Mouse (Mus musculus): ENCODE measurements around the gene Procr. TPM values are rescaled to one million over a fixed set of nuclear protein-coding genes. Genes with fewer than 3 reads are reported as not detected.

Gene Procr
- total and polyA plus RNA-seq, 2 experiments from 2014 or later = 1.1 to 2.6 TPM

DNA sequence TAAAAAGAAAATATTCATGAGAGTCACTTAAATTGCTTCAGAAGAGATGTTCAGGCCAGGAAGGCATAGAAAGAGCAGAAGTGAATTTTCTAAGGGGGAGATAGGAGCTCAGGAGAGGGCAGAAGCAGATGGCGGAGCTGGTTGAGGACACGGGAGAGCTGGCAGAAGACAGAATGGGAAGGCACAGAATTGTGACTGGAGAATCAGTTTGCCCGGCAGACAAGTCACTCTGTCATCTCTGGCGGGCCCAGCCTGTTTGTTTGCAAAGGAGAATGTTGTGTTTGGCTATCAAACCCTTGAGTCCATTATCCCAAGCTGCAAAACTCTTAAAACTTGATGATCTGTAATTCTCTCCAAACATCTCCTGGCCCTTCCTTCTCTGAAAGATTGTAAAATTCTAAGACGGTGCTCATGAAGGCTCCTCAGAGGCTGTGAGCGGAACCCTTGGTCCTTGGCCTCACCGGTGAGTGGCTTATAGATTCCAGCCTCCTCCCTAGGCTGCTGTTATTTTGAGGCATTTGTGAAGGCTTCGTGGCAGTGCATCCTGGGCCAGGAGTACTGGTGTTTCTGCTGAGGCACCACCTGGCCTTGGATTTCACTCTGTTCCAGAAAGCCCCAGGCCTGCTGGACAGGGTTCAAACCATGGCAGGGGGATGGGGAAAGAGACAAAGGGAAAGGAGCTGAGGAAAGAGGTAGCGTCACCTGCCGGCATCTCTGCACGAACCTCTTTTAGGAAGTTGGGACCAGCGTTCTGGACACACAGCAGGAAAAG lies 43.9 kb downstream of the Procr start:
- H3K4me3 ChIP-seq (ENCODE audit: low read length) = no peak overlapping the region
- peak; percentile 70 for DNase-seq (ENCODE audit: low spot score)
- H3K9me3 ChIP-seq (ENCODE audit: low read length) = no peaks in the 10 kb centered on the region
- H3K9ac ChIP-seq (replicated peaks; ENCODE audit: low read length) = no peak overlapping the region
- H3K27ac ChIP-seq = peak overlapping the region; percentile 71; the same call in 1 of the 2 replicates
- no peaks in the 10 kb centered on the region for H3K4me1 ChIP-seq (ENCODE audit: insufficient read depth, low read length)
- H3K36me3 ChIP-seq (ENCODE audit: insufficient read depth, low read length) = peaks cover 3% of the 10 kb centered on the region; the same call in 1 of the 2 replicates
- no peaks in the 10 kb centered on the region for H3K27me3 ChIP-seq (ENCODE audit: insufficient read depth, low read length)
- H3K4me2 ChIP-seq (ENCODE audit: low read depth, low read length) = no peak overlapping the region
- peak; percentile 63 for ATAC-seq
- TF ChIP-seq CTCF (IDR thresholded peaks at IDR 0.05; ENCODE audit: low read depth) = peak; percentile 21; the same call in 1 of the 2 replicates
- WGBS = 68% methylated on average over 12 of the region's 12 CpGs

DNA sequence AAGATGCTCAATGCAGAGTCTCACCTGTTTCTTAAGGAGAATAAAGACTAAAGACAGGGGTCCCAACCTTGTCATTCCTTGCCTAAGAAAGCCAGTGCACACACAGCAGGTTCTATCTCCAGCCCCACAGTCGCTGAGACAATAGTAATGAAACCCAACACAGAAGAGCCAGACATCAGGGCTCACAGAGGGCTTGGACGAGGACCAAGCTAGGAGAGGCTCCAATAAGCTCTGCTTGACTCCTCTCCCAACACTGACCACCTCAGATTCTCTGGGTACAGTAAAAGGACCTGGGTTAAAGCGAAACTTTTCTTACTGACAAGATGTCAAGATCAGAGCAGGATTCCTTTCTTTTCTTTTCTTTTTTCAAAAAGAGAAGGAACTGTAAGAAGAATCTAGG lies 47.7 kb downstream of the Procr start:
- no peak for ATAC-seq
- H3K4me2 ChIP-seq (ENCODE audit: low read depth, low read length) = no peak overlapping the region
- H3K27me3 ChIP-seq (ENCODE audit: insufficient read depth, low read length) = no peaks in the 10 kb centered on the region
- WGBS = 51% methylated on average over 3 of the region's 3 CpGs
- H3K9me3 ChIP-seq (ENCODE audit: low read length) = no peaks in the 10 kb centered on the region
- no peak overlapping the region for H3K9ac ChIP-seq (replicated peaks; ENCODE audit: low read length)
- no peaks in the 10 kb centered on the region for H3K4me1 ChIP-seq (ENCODE audit: insufficient read depth, low read length)
- no peak overlapping the region for H3K27ac ChIP-seq
- H3K36me3 ChIP-seq (ENCODE audit: insufficient read depth, low read length) = peaks cover 13% of the 10 kb centered on the region; the same call in 1 of the 2 replicates
- no peak overlapping the region for H3K4me3 ChIP-seq (ENCODE audit: low read length)
- DNase-seq (ENCODE audit: low spot score) = no peak
- no peak for TF ChIP-seq CTCF (IDR thresholded peaks at IDR 0.05; ENCODE audit: low read depth)

DNA sequence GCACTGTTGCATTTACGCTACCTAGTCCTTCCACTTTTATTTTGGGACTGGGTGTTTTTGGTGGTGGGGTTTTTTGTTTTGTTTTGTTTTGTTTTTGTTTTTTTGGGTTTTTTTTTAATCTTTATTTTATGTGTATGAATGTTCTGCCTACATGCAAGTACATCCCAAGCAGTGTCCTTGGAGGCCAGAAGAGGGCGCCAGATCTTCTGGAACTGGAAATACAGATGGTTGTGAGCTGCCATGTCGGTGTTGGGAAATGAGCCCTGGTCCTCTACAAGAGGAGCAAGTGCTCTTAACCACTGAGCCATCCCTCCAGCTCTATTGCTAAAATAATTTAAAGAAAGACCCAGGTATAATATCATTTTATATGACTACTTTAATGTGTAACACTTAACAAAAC lies 51.8 kb downstream of the Procr start:
- Histone ChIP-seq H3K4me2 (ENCODE audit: low read depth, low read length) (no peak overlapping the region), H3K9ac (replicated peaks; ENCODE audit: low read length) (no peak overlapping the region), H3K4me1 (ENCODE audit: insufficient read depth, low read length) (no peaks in the 10 kb centered on the region), H3K9me3 (ENCODE audit: low read length) (no peaks in the 10 kb centered on the region), H3K36me3 (ENCODE audit: insufficient read depth, low read length) (peaks cover 13% of the 10 kb centered on the region; the same call in 1 of the 2 replicates), H3K4me3 (ENCODE audit: low read length) (no peak overlapping the region), H3K27ac (no peak overlapping the region), H3K27me3 (ENCODE audit: insufficient read depth, low read length) (no peaks in the 10 kb centered on the region)
- ATAC-seq (no peak), DNase-seq (ENCODE audit: low spot score) (no peak)
- 49% methylated on average over 3 of the region's 3 CpGs for WGBS
- peak; percentile 49 for TF ChIP-seq CTCF (IDR thresholded peaks at IDR 0.05; ENCODE audit: low read depth)

DNA sequence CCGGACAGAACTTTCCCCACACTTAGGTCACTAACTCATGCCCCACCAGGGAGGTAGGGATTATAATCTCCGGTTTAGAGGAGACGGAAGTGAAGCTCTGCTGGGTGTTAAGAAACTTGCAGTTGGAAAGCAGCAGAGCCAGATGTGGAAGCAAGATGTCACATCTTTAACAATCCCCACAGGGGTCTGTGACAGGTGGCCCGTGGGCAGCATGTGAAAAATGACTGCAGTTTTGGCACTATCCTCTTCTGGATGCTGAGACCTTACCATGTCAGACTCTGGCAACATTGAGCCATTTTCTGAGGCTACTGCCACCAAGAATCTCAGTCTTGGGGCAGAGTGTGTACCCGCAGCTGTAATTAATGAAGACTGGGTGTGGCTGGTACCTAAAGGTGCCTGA lies 53.1 kb downstream of the Procr start:
- H3K27me3 ChIP-seq (ENCODE audit: insufficient read depth, low read length) = no peaks in the 10 kb centered on the region
- no peaks in the 10 kb centered on the region for H3K9me3 ChIP-seq (ENCODE audit: low read length)
- no peak overlapping the region for H3K27ac ChIP-seq
- no peak for TF ChIP-seq CTCF (IDR thresholded peaks at IDR 0.05; ENCODE audit: low read depth)
- no peak for ATAC-seq
- DNase-seq (ENCODE audit: low spot score) = no peak
- H3K4me3 ChIP-seq (ENCODE audit: low read length) = no peak overlapping the region
- no peak overlapping the region for H3K9ac ChIP-seq (replicated peaks; ENCODE audit: low read length)
- H3K4me1 ChIP-seq (ENCODE audit: insufficient read depth, low read length) = no peaks in the 10 kb centered on the region
- peaks cover 13% of the 10 kb centered on the region; the same call in 1 of the 2 replicates for H3K36me3 ChIP-seq (ENCODE audit: insufficient read depth, low read length)
- 60% methylated on average over 5 of the region's 5 CpGs for WGBS
- H3K4me2 ChIP-seq (ENCODE audit: low read depth, low read length) = no peak overlapping the region

Other genes with a start within 250 kb of the Procr start
- 40.0 and 42.7 TPM in 2 replicates for gene Acss2, start 233.2 kb upstream of the Procr start, total RNA-seq (2014; rRNA removed)
- 23.7 and 27.5 TPM in 2 replicates for gene Acss2, start 233.2 kb upstream of the Procr start, polyA plus RNA-seq (2015; fragmentation: Nextera tagmentation; extraction: Ambion mirVana)
- 201 and 255 TPM in 2 replicates for gene Ggt7, start 232.9 kb upstream of the Procr start, total RNA-seq (2014; rRNA removed)
- 97.5 and 104 TPM in 2 replicates for gene Ggt7, start 232.9 kb upstream of the Procr start, polyA plus RNA-seq (2015; fragmentation: Nextera tagmentation; extraction: Ambion mirVana)
- gene Gss, start 158.3 kb upstream of the Procr start, total RNA-seq (2014; rRNA removed) = 5.6 and 14.7 TPM in 2 replicates
- gene Gss, start 158.3 kb upstream of the Procr start, polyA plus RNA-seq (2015; fragmentation: Nextera tagmentation; extraction: Ambion mirVana) = 15.3 and 15.4 TPM in 2 replicates
- gene Myh7b, start 139.9 kb upstream of the Procr start, total RNA-seq (2014; rRNA removed) = 0.18 and 3.1 TPM in 2 replicates
- gene Myh7b, start 139.9 kb upstream of the Procr start, polyA plus RNA-seq (2015; fragmentation: Nextera tagmentation; extraction: Ambion mirVana) = 3.4 and 3.9 TPM in 2 replicates
- gene Trpc4ap, start 58.7 kb upstream of the Procr start, total RNA-seq (2014; rRNA removed) = 169 and 172 TPM in 2 replicates
- gene Trpc4ap, start 58.7 kb upstream of the Procr start, polyA plus RNA-seq (2015; fragmentation: Nextera tagmentation; extraction: Ambion mirVana) = 127 and 129 TPM in 2 replicates
- 32.0 and 40.7 TPM in 2 replicates for gene Edem2, start 21.6 kb upstream of the Procr start, total RNA-seq (2014; rRNA removed)
- gene Edem2, start 21.6 kb upstream of the Procr start, polyA plus RNA-seq (2015; fragmentation: Nextera tagmentation; extraction: Ambion mirVana) = 27.9 and 35.2 TPM in 2 replicates
- not detected in 2 replicates for gene Gm17581, start 15.3 kb upstream of the Procr start, total RNA-seq (2014; rRNA removed)
- gene Gm17581, start 15.3 kb upstream of the Procr start, polyA plus RNA-seq (2015; fragmentation: Nextera tagmentation; extraction: Ambion mirVana) = not detected in 2 replicates
- 161 and 179 TPM in 2 replicates for gene Mmp24, start 24.2 kb downstream of the Procr start, total RNA-seq (2014; rRNA removed)
- 12.2 and 12.4 TPM in 2 replicates for gene Mmp24, start 24.2 kb downstream of the Procr start, polyA plus RNA-seq (2015; fragmentation: Nextera tagmentation; extraction: Ambion mirVana)
- gene BC029722, start 68.3 kb downstream of the Procr start, total RNA-seq (2014; rRNA removed) = 31.9 and 35.4 TPM in 2 replicates
- gene BC029722, start 68.3 kb downstream of the Procr start, polyA plus RNA-seq (2015; fragmentation: Nextera tagmentation; extraction: Ambion mirVana) = 52.2 and 53.4 TPM in 2 replicates
- 105 and 110 TPM in 2 replicates for gene Eif6, start 75.8 kb downstream of the Procr start, total RNA-seq (2014; rRNA removed)
- 138 and 144 TPM in 2 replicates for gene Eif6, start 75.8 kb downstream of the Procr start, polyA plus RNA-seq (2015; fragmentation: Nextera tagmentation; extraction: Ambion mirVana)
- gene Fam83c, start 83.7 kb downstream of the Procr start, total RNA-seq (2014; rRNA removed) = not detected in 2 replicates
- gene Fam83c, start 83.7 kb downstream of the Procr start, polyA plus RNA-seq (2015; fragmentation: Nextera tagmentation; extraction: Ambion mirVana) = 0.10 and 0.15 TPM in 2 replicates
- 38.0 and 39.4 TPM in 2 replicates for gene Uqcc1, start 179.2 kb downstream of the Procr start, total RNA-seq (2014; rRNA removed)
- gene Uqcc1, start 179.2 kb downstream of the Procr start, polyA plus RNA-seq (2015; fragmentation: Nextera tagmentation; extraction: Ambion mirVana) = 55.6 and 61.4 TPM in 2 replicates
- not detected in 2 replicates for gene Gm15557, start 189.6 kb downstream of the Procr start, total RNA-seq (2014; rRNA removed)
- gene Gm15557, start 189.6 kb downstream of the Procr start, polyA plus RNA-seq (2015; fragmentation: Nextera tagmentation; extraction: Ambion mirVana) = not detected in 2 replicates
- 1.3 and 3.4 TPM in 2 replicates for gene Gdf5, start 194.2 kb downstream of the Procr start, total RNA-seq (2014; rRNA removed)
- gene Gdf5, start 194.2 kb downstream of the Procr start, polyA plus RNA-seq (2015; fragmentation: Nextera tagmentation; extraction: Ambion mirVana) = 0.95 and 1.3 TPM in 2 replicates
- gene Cep250, start 205.3 kb downstream of the Procr start, total RNA-seq (2014; rRNA removed) = 20.8 and 24.9 TPM in 2 replicates
- 11.9 and 13.1 TPM in 2 replicates for gene Cep250, start 205.3 kb downstream of the Procr start, polyA plus RNA-seq (2015; fragmentation: Nextera tagmentation; extraction: Ambion mirVana)